Mouse (Mus musculus) heart, postnatal 36 days (tissue): ENCODE data around the gene Ms4a2. TPM values are rescaled to one million over a fixed set of nuclear protein-coding genes. Genes with fewer than 3 reads are reported as not detected.

ENCODE experiments used
- DNase-seq, 2 experiments: peaks; one replicate each; pipeline ENCODE4 v3.0.0; 2021 to 2022
- intact Hi-C: fragments of 180-260 bp; cut with DNase I; formaldehyde crosslinking; loops from one replicate; pipeline ENCODE4 v1.15.1; 2025
- total RNA-seq, 2 experiments: library from RNA; stranded (reverse); gene quantifications; 2 replicates each; pipeline ENCODE4 v1.2.3; 2021

Ms4a2 gene
- total RNA-seq, 2 experiments from 2014 or later, result not detected

GRCm38 (mm10) chr19:11589891-11590449, 33.5 kb downstream of the Ms4a2 start:
- DNase-seq, result no peak
- intact Hi-C loops, result no loop called here

GRCm38 (mm10) chr19:11589205-11589604, 34.3 kb downstream of the Ms4a2 start:
- DNase-seq, result no peak
- intact Hi-C loops, result no loop called here

DNA sequence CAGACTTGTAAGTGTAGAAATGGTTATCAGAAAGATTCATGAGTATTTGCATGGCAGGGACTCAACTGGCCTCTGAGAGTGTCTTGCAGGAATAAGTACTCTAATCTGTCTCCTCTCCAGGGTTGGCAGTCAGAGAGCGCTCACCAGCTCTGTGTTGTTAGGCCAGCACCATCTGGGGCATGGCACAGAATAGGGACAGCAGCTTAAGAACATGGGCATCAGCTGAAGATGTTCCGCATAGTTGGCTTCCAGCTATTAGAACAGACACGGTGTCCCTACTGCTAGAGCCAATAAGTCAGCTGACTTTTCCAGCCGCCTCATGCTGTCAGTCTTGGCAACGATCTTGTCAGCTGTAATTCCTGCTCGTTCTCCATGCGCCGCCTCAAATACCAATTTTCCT, 48.6 kb downstream of the Ms4a2 start:
- no peak for DNase-seq
- intact Hi-C loops, result no loop called here

Other genes with a start within 250 kb of the Ms4a2 start
- gene Ms4a4a, start 248.2 kb downstream of the Ms4a2 start, total RNA-seq, result 10 to 100 TPM in 1 of 2 experiments, 1 to 10 TPM in 1; 5.2 to 14.5 TPM
- gene Ms4a4c, start 218.9 kb downstream of the Ms4a2 start, total RNA-seq, result 1 to 10 TPM in 1 of 2 experiments, not detected in 1; 1.8 TPM
- under 1 TPM; 0.70 to 1.00 TPM for gene Ms4a4b, start 180.2 kb downstream of the Ms4a2 start, total RNA-seq
- 10 to 100 TPM in 1 of 2 experiments, 1 to 10 TPM in 1; 6.3 to 15.1 TPM for gene Ms4a6c, start 154.4 kb downstream of the Ms4a2 start, total RNA-seq
- 1 to 10 TPM in 1 of 2 experiments, not detected in 1; 1.1 TPM for gene Gm8369, start 137.8 kb downstream of the Ms4a2 start, total RNA-seq
- gene Ms4a6b, start 107.2 kb downstream of the Ms4a2 start, total RNA-seq, result 1 to 10 TPM; 4.4 to 9.1 TPM
- 1 to 10 TPM; 8.0 to 9.5 TPM for gene Ms4a4d, start 86.9 kb downstream of the Ms4a2 start, total RNA-seq
- 1 to 10 TPM; 1.8 to 5.7 TPM for gene Ms4a6d, start 18.9 kb downstream of the Ms4a2 start, total RNA-seq
- gene Ms4a3, start 17.1 kb upstream of the Ms4a2 start, total RNA-seq, result not detected
- gene Oosp2, start 36.8 kb upstream of the Ms4a2 start, total RNA-seq, result not detected
- gene Oosp1, start 67.4 kb upstream of the Ms4a2 start, total RNA-seq, result not detected
- gene Oosp3, start 73.3 kb upstream of the Ms4a2 start, total RNA-seq, result not detected
- not detected for gene Gif, start 123.8 kb upstream of the Ms4a2 start, total RNA-seq
- 100 to 1,000 TPM; 102 to 104 TPM for gene Mrpl16, start 146.7 kb upstream of the Ms4a2 start, total RNA-seq
- 1 to 10 TPM; 4.5 to 5.7 TPM for gene Stx3, start 195.7 kb upstream of the Ms4a2 start, total RNA-seq
- gene Olfr1417, start 215.5 kb upstream of the Ms4a2 start, total RNA-seq, result not detected
- gene Olfr1418, start 237.3 kb upstream of the Ms4a2 start, total RNA-seq, result not detected